Comparison of ENCODE assay signal across 29 mouse cellular contexts in genomic region chr15:16566155-16566732, GRCm38 (mm10).
DNase-seq lines count a peak whose midpoint lies in the region; ATAC-seq lines count a peak whose summit lies in the region.
"Had no signal": no experiment of that assay in that cellular context is flagged by ENCODE, and none has a peak within 500 bp of the region (broad histone marks: within the 10 kb centered on the region; RNA-seq: fewer than 3 reads in every experiment).

No protein-coding gene starts in this region.

- no peak overlapping the region for H3K4me3 ChIP-seq in intestine, embryonic 15.5 days (replicated peaks)
- no peak overlapping the region for H3K4me3 ChIP-seq in liver, embryonic 13.5 days (replicated peaks)
- no peak overlapping the region for H3K4me3 ChIP-seq in stomach, embryonic 14.5 days (ENCODE audit: low read depth, low read length)
- no peak overlapping the region for H3K4me3 ChIP-seq in heart, embryonic 12.5 days
- H3K4me3 ChIP-seq in forebrain, embryonic 12.5 days (replicated peaks), result no peak overlapping the region
- no peak overlapping the region for H3K4me3 ChIP-seq in hindbrain, embryonic 10.5 days
- H3K4me3 ChIP-seq: embryonic facial prominence, embryonic 13.5 days; hindbrain, embryonic 15.5 days; left cerebral cortex, adult 2 months; limb, embryonic 12.5 days; neural tube, embryonic 15.5 days had no signal

- H3K4me2 ChIP-seq in intestine, embryonic 15.5 days (replicated peaks), result no peak overlapping the region
- no peak overlapping the region for H3K4me2 ChIP-seq in liver, embryonic 13.5 days
- no peak overlapping the region for H3K4me2 ChIP-seq in stomach, embryonic 14.5 days (replicated peaks; ENCODE audit: low read depth, low read length)
- no peak overlapping the region for H3K4me2 ChIP-seq in heart, embryonic 12.5 days
- H3K4me2 ChIP-seq in forebrain, embryonic 12.5 days, result no peak overlapping the region
- H3K4me2 ChIP-seq: embryonic facial prominence, embryonic 13.5 days; heart, embryonic 11.5 days; hindbrain, embryonic 15.5 days; limb, embryonic 12.5 days; neural tube, embryonic 15.5 days had no signal

- H3K36me3 ChIP-seq in intestine, embryonic 15.5 days, result no peaks in the 10 kb centered on the region
- H3K36me3 ChIP-seq in liver, embryonic 13.5 days, result no peaks in the 10 kb centered on the region
- no peaks in the 10 kb centered on the region for H3K36me3 ChIP-seq in stomach, embryonic 14.5 days (ENCODE audit: control insufficient read depth, insufficient read depth, low read length)
- no peaks in the 10 kb centered on the region for H3K36me3 ChIP-seq in heart, embryonic 12.5 days
- no peaks in the 10 kb centered on the region for H3K36me3 ChIP-seq in forebrain, embryonic 12.5 days (replicated peaks)
- no peaks in the 10 kb centered on the region for H3K36me3 ChIP-seq in hindbrain, embryonic 10.5 days
- H3K36me3 ChIP-seq: embryonic facial prominence, embryonic 13.5 days; hindbrain, embryonic 15.5 days; limb, embryonic 12.5 days; neural tube, embryonic 15.5 days had no signal

- no peak overlapping the region for H3K27ac ChIP-seq in intestine, embryonic 15.5 days
- no peak overlapping the region for H3K27ac ChIP-seq in liver, embryonic 13.5 days
- H3K27ac ChIP-seq in stomach, embryonic 14.5 days (ENCODE audit: low read length), result no peak overlapping the region
- H3K27ac ChIP-seq in heart, embryonic 12.5 days (ENCODE audit: poor library complexity, severe bottlenecking), result no peak overlapping the region
- no peak overlapping the region for H3K27ac ChIP-seq in forebrain, embryonic 12.5 days
- H3K27ac ChIP-seq in hindbrain, embryonic 10.5 days, result no peak overlapping the region
- H3K27ac ChIP-seq: embryonic facial prominence, embryonic 13.5 days; hindbrain, embryonic 15.5 days; left cerebral cortex, adult 2 months; limb, embryonic 12.5 days; neural tube, embryonic 15.5 days had no signal

- no peak overlapping the region for H3K9ac ChIP-seq in intestine, embryonic 15.5 days
- no peak overlapping the region for H3K9ac ChIP-seq in liver, embryonic 13.5 days
- no peak overlapping the region for H3K9ac ChIP-seq in stomach, embryonic 14.5 days (replicated peaks; ENCODE audit: low read depth, low read length)
- H3K9ac ChIP-seq in heart, embryonic 12.5 days, result no peak overlapping the region
- H3K9ac ChIP-seq in forebrain, embryonic 12.5 days, result no peak overlapping the region
- H3K9ac ChIP-seq: embryonic facial prominence, embryonic 13.5 days; forebrain, postnatal 0 days; hindbrain, embryonic 15.5 days; limb, embryonic 12.5 days; neural tube, embryonic 15.5 days had no signal

- ATAC-seq in intestine, embryonic 15.5 days, result peak; percentile 95
- peak; percentile 89 for ATAC-seq in liver, embryonic 13.5 days (ENCODE audit: low read depth)
- ATAC-seq in stomach, embryonic 14.5 days (ENCODE audit: insufficient number of reproducible peaks, insufficient read depth, low FRiP score, low read depth), result peak; percentile 95
- no peak for ATAC-seq in heart, embryonic 12.5 days (ENCODE audit: insufficient number of reproducible peaks, low FRiP score)
- no peak for ATAC-seq in forebrain, embryonic 12.5 days (ENCODE audit: low FRiP score)
- ATAC-seq: CD4-positive, CD25-positive, alpha-beta regulatory T cell, adult 4 months; forebrain, postnatal 0 days; inflammation-experienced regulatory T-cells, adult 6 months had no signal

- peak; percentile 50 for DNase-seq in A20 (ENCODE audit: low read depth, low spot score)
- DNase-seq in liver, embryonic 13.5 days, result no peak
- no peak for DNase-seq in frontal cortex, postnatal 25 days (ENCODE audit: low spot score in 2 of 2)
- no peak for DNase-seq in hindbrain, embryonic 10.5 days (ENCODE audit: low spot score)
- DNase-seq: adrenal gland, postnatal 36 days; cerebellum, adult 18-20 months; cerebellum, postnatal 10 days; forebrain, postnatal 0 days; gastrocnemius, postnatal 36 days; heart, adult 18-20 months; heart, postnatal 4 days; kidney, adult 9 months; kidney, postnatal 14 days; lung, adult 2 months; lung, postnatal 14 days; midbrain, embryonic 14.5 days; right cerebral cortex, postnatal 25 days had no signal

- H3K27me3 ChIP-seq in intestine, embryonic 15.5 days (replicated peaks), result no peaks in the 10 kb centered on the region
- H3K27me3 ChIP-seq in liver, embryonic 13.5 days, result no peaks in the 10 kb centered on the region
- no peaks in the 10 kb centered on the region for H3K27me3 ChIP-seq in stomach, embryonic 14.5 days (ENCODE audit: control insufficient read depth, insufficient read depth, low read length)
- H3K27me3 ChIP-seq in heart, embryonic 12.5 days (replicated peaks), result no peaks in the 10 kb centered on the region
- H3K27me3 ChIP-seq in forebrain, embryonic 12.5 days, result no peaks in the 10 kb centered on the region
- no peaks in the 10 kb centered on the region for H3K27me3 ChIP-seq in hindbrain, embryonic 10.5 days (ENCODE audit: insufficient read depth, poor library complexity, severe bottlenecking)
- H3K27me3 ChIP-seq: embryonic facial prominence, embryonic 13.5 days; hindbrain, embryonic 15.5 days; limb, embryonic 12.5 days; neural tube, embryonic 15.5 days had no signal

- H3K4me1 ChIP-seq in intestine, embryonic 15.5 days (replicated peaks), result no peaks in the 10 kb centered on the region
- H3K4me1 ChIP-seq in liver, embryonic 13.5 days (replicated peaks), result no peaks in the 10 kb centered on the region
- H3K4me1 ChIP-seq in stomach, embryonic 14.5 days (ENCODE audit: control insufficient read depth, insufficient read depth, low read length), result no peaks in the 10 kb centered on the region
- H3K4me1 ChIP-seq in heart, embryonic 12.5 days (replicated peaks), result no peaks in the 10 kb centered on the region
- H3K4me1 ChIP-seq in forebrain, embryonic 12.5 days, result no peaks in the 10 kb centered on the region
- H3K4me1 ChIP-seq in hindbrain, embryonic 10.5 days (replicated peaks), result no peaks in the 10 kb centered on the region
- H3K4me1 ChIP-seq: embryonic facial prominence, embryonic 13.5 days; hindbrain, embryonic 15.5 days; limb, embryonic 12.5 days; neural tube, embryonic 15.5 days had no signal

- 42% methylated on average over 4 of the region's 4 CpGs for WGBS in intestine, embryonic 15.5 days
- 40% methylated on average over 4 of the region's 4 CpGs for WGBS in liver, embryonic 13.5 days (ENCODE audit: insufficient replicate concordance)
- WGBS in stomach, embryonic 14.5 days, result 61% methylated on average over 4 of the region's 4 CpGs
- 61% methylated on average over 4 of the region's 4 CpGs for WGBS in heart, embryonic 12.5 days
- 80% methylated on average over 4 of the region's 4 CpGs for WGBS in forebrain, embryonic 12.5 days
- 82% methylated on average over 4 of the region's 4 CpGs for WGBS in hindbrain, embryonic 10.5 days

- no peaks in the 10 kb centered on the region for H3K9me3 ChIP-seq in intestine, embryonic 15.5 days
- no peaks in the 10 kb centered on the region for H3K9me3 ChIP-seq in liver, embryonic 13.5 days (replicated peaks)
- no peaks in the 10 kb centered on the region for H3K9me3 ChIP-seq in stomach, embryonic 14.5 days (ENCODE audit: control insufficient read depth, low read depth, low read length)
- no peaks in the 10 kb centered on the region for H3K9me3 ChIP-seq in heart, embryonic 12.5 days (replicated peaks)
- H3K9me3 ChIP-seq in forebrain, embryonic 12.5 days, result no peaks in the 10 kb centered on the region
- H3K9me3 ChIP-seq in hindbrain, embryonic 10.5 days, result no peaks in the 10 kb centered on the region
- H3K9me3 ChIP-seq: embryonic facial prominence, embryonic 13.5 days; hindbrain, embryonic 15.5 days; limb, embryonic 12.5 days; neural tube, embryonic 15.5 days had no signal

Comparison
In these comparisons a context has a peak if more than half of its experiments do, and no peak if none do; other contexts are left out.
1. ATAC-seq: peak in intestine, embryonic 15.5 days (single experiment), liver, embryonic 13.5 days (single experiment) and stomach, embryonic 14.5 days (single experiment); none in heart, embryonic 12.5 days (single experiment) and forebrain, embryonic 12.5 days (single experiment).